Mouse (Mus musculus): ENCODE measurements around the gene Gm28038.

Gene Gm28038

GRCm38 (mm10) chr2:30285416-30286181 is 4.8 kb downstream of the Gm28038 start:
- no peak for DNase-seq (ENCODE audit: low read depth, low spot score)

GRCm38 (mm10) chr2:30286192-30287026 is 5.6 kb downstream of the Gm28038 start, which contains the start of the genes Dolk and Nup188:
TSS of gene Dolk (minus strand) at chr2:30286334.
TSS of gene Nup188 (plus strand) at chr2:30286397.
- DNase-seq (ENCODE audit: low read depth, low spot score): peak; percentile 97

GRCm38 (mm10) chr2:30287027-30287373 is 6.2 kb downstream of the Gm28038 start:
- peak; percentile 46 for DNase-seq (ENCODE audit: low read depth, low spot score)

- peak; percentile 34 for DNase-seq (ENCODE audit: low read depth, low spot score)
Observed at GRCm38 (mm10) chr2:30299525-30299924, 18.7 kb downstream of the Gm28038 start.

GRCm38 (mm10) chr2:30299966-30300365 is 19.1 kb downstream of the Gm28038 start:
- DNase-seq (ENCODE audit: low read depth, low spot score): no peak

- DNase-seq (ENCODE audit: low read depth, low spot score): no peak
Observed at GRCm38 (mm10) chr2:30306087-30306486, 25.2 kb downstream of the Gm28038 start.

GRCm38 (mm10) chr2:30309351-30309750 is 28.5 kb downstream of the Gm28038 start:
- no peak for DNase-seq (ENCODE audit: low read depth, low spot score)

- DNase-seq (ENCODE audit: low read depth, low spot score): no peak
Observed at GRCm38 (mm10) chr2:30311481-30311880, 30.6 kb downstream of the Gm28038 start.

GRCm38 (mm10) chr2:30316136-30316535 is 35.3 kb downstream of the Gm28038 start:
- DNase-seq (ENCODE audit: low read depth, low spot score): peak; percentile 54

GRCm38 (mm10) chr2:30316955-30317354 is 36.1 kb downstream of the Gm28038 start:
- DNase-seq (ENCODE audit: low read depth, low spot score): no peak

- DNase-seq (ENCODE audit: low read depth, low spot score): no peak
Observed at GRCm38 (mm10) chr2:30319260-30319659, 38.4 kb downstream of the Gm28038 start.

- DNase-seq (ENCODE audit: low read depth, low spot score): no peak
Observed at GRCm38 (mm10) chr2:30323111-30323510, 42.3 kb downstream of the Gm28038 start.

- DNase-seq (ENCODE audit: low read depth, low spot score): no peak
Observed at GRCm38 (mm10) chr2:30325296-30325695, 44.5 kb downstream of the Gm28038 start.

GRCm38 (mm10) chr2:30327276-30327675 is 46.4 kb downstream of the Gm28038 start:
- no peak for DNase-seq (ENCODE audit: low read depth, low spot score)

GRCm38 (mm10) chr2:30328791-30329190 is 47.9 kb downstream of the Gm28038 start:
- no peak for DNase-seq (ENCODE audit: low read depth, low spot score)

GRCm38 (mm10) chr2:30335324-30335723 is 54.5 kb downstream of the Gm28038 start:
- peak; percentile 93 for DNase-seq (ENCODE audit: low read depth, low spot score)

- peak; percentile 84 for DNase-seq (ENCODE audit: low read depth, low spot score)
Observed at GRCm38 (mm10) chr2:30336174-30336915, 55.5 kb downstream of the Gm28038 start.

- DNase-seq (ENCODE audit: low read depth, low spot score): no peak
Observed at GRCm38 (mm10) chr2:30337179-30337578, 56.3 kb downstream of the Gm28038 start.

- no peak for DNase-seq (ENCODE audit: low read depth, low spot score)
Observed at GRCm38 (mm10) chr2:30342061-30342460, 61.2 kb downstream of the Gm28038 start.

GRCm38 (mm10) chr2:30342544-30342943 is 61.7 kb downstream of the Gm28038 start:
- DNase-seq (ENCODE audit: low read depth, low spot score): no peak

GRCm38 (mm10) chr2:30343601-30344137 is 62.8 kb downstream of the Gm28038 start:
- no peak for DNase-seq (ENCODE audit: low read depth, low spot score)
